ENCODE assay signal across 26 mouse cellular contexts in genomic region chr5:65217305-65218269, GRCm38 (mm10). TPM values are rescaled to one million over a fixed set of nuclear protein-coding genes. Genes with fewer than 3 reads are reported as not detected.
A peak's percentile ranks its signal among the peaks of the same experiment; 100 is the strongest.
DNase-seq lines count a peak whose midpoint lies in the region; ATAC-seq lines count a peak whose summit lies in the region.
"Had no signal": no experiment of that assay in that cellular context is flagged by ENCODE, and none has a peak within 500 bp of the region (broad histone marks: within the 10 kb centered on the region; RNA-seq: fewer than 3 reads in every experiment).

No protein-coding gene starts in this region.

- no peaks in the 10 kb centered on the region for H3K9me3 ChIP-seq in hindbrain, embryonic 13.5 days
- H3K9me3 ChIP-seq: forebrain, embryonic 10.5 days; heart, embryonic 15.5 days; kidney, embryonic 15.5 days; limb, embryonic 15.5 days; megakaryocyte, embryonic 14.5 days; neural tube, embryonic 12.5 days; stomach, embryonic 15.5 days had no signal

- H3K9ac ChIP-seq in hindbrain, embryonic 13.5 days = no peak overlapping the region
- H3K9ac ChIP-seq: heart, embryonic 15.5 days; kidney, embryonic 15.5 days; limb, embryonic 15.5 days; liver, embryonic 14.5 days; lung, embryonic 14.5 days; neural tube, embryonic 12.5 days; stomach, embryonic 15.5 days had no signal

- H3K27me3 ChIP-seq in hindbrain, embryonic 13.5 days = no peaks in the 10 kb centered on the region
- H3K27me3 ChIP-seq: heart, embryonic 15.5 days; kidney, embryonic 15.5 days; limb, embryonic 15.5 days; megakaryocyte, embryonic 14.5 days; neural tube, embryonic 12.5 days; stomach, embryonic 15.5 days had no signal

- H3K4me3 ChIP-seq in hindbrain, embryonic 13.5 days = no peak overlapping the region
- H3K4me3 ChIP-seq: forebrain, embryonic 10.5 days; heart, embryonic 15.5 days; kidney, embryonic 15.5 days; left cerebral cortex, adult 2 months; limb, embryonic 15.5 days; megakaryocyte, embryonic 14.5 days; neural tube, embryonic 12.5 days; stomach, embryonic 15.5 days had no signal

- peaks cover 27% of the 10 kb centered on the region for H3K36me3 ChIP-seq in hindbrain, embryonic 13.5 days
- H3K36me3 ChIP-seq: heart, embryonic 15.5 days; limb, embryonic 15.5 days; stomach, embryonic 15.5 days had no signal

- DNase-seq in layer of hippocampus, adult 11-12 months (ENCODE audit: low spot score) = peak; percentile 55
- DNase-seq in layer of hippocampus, postnatal 10 days (ENCODE audit: low spot score in 2 of 2) = no peak
- peak; percentile 43 for DNase-seq in 416B (ENCODE audit: low read depth)
- DNase-seq in T-cell, adult 2 months (ENCODE audit: low spot score) = peak; percentile 27
- DNase-seq in layer of hippocampus, adult 9-11 months = peak; percentile 44
- DNase-seq in cerebellum, postnatal 10 days = no peak
- no peak for DNase-seq in right cerebral cortex, postnatal 25 days
- DNase-seq: adrenal gland, postnatal 25 days; cerebellum, adult 9-10 months; gastrocnemius, postnatal 25 days; heart, postnatal 4 days; kidney, adult 11 months; lung, embryonic 14.5 days; midbrain, embryonic 14.5 days had no signal

- no peak for ATAC-seq in hindbrain, embryonic 13.5 days (ENCODE audit: low FRiP score)
- ATAC-seq: forebrain, embryonic 16.5 days; hindbrain, embryonic 16.5 days had no signal

- no peak overlapping the region for H3K27ac ChIP-seq in hindbrain, embryonic 13.5 days
- H3K27ac ChIP-seq: forebrain, embryonic 10.5 days; heart, embryonic 15.5 days; kidney, embryonic 15.5 days; left cerebral cortex, adult 2 months; limb, embryonic 15.5 days; liver, embryonic 14.5 days; neural tube, embryonic 12.5 days; stomach, embryonic 15.5 days had no signal

- no peaks in the 10 kb centered on the region for H3K4me1 ChIP-seq in hindbrain, embryonic 13.5 days (replicated peaks)
- H3K4me1 ChIP-seq: forebrain, embryonic 10.5 days; kidney, embryonic 15.5 days; limb, embryonic 15.5 days; neural tube, embryonic 12.5 days; stomach, embryonic 15.5 days had no signal

- H3K4me2 ChIP-seq in hindbrain, embryonic 13.5 days = no peak overlapping the region
- H3K4me2 ChIP-seq: heart, embryonic 15.5 days; kidney, embryonic 15.5 days; limb, embryonic 15.5 days; lung, embryonic 14.5 days; neural tube, embryonic 12.5 days; stomach, embryonic 15.5 days had no signal

- WGBS in hindbrain, embryonic 13.5 days = 92% methylated on average over 11 of the region's 11 CpGs

RNA-seq across cellular contexts. Expression of gene Wdr19, which starts 18.1 kb away (rescaled TPM):
- 10 to 100 TPM; 16.7 to 20.8 TPM for total RNA-seq in layer of hippocampus, postnatal 10 days (2021)
- polyA plus RNA-seq in hindbrain, embryonic 13.5 days (2015; fragmentation: Nextera tagmentation; extraction: Ambion mirVana) = 12.2 and 12.3 TPM in 2 replicates

Comparison
In these comparisons a context has a peak if more than half of its experiments do, and no peak if none do; other contexts are left out.
1. DNase-seq: peak in layer of hippocampus, adult 11-12 months (single experiment), 416B (single experiment), T-cell, adult 2 months (single experiment) and layer of hippocampus, adult 9-11 months (single experiment); none in layer of hippocampus, postnatal 10 days (0 of 2), cerebellum, postnatal 10 days (0 of 2) and right cerebral cortex, postnatal 25 days (single experiment).